Mouse (Mus musculus): ENCODE data around the gene Fam193a.

Gene Fam193a

GRCm38 (mm10) chr5:34385616-34386015, 15.9 kb downstream of the Fam193a start:
- DNase-seq = peak; percentile 17

GRCm38 (mm10) chr5:34386744-34387143, 17.0 kb downstream of the Fam193a start:
- DNase-seq = no peak

DNA sequence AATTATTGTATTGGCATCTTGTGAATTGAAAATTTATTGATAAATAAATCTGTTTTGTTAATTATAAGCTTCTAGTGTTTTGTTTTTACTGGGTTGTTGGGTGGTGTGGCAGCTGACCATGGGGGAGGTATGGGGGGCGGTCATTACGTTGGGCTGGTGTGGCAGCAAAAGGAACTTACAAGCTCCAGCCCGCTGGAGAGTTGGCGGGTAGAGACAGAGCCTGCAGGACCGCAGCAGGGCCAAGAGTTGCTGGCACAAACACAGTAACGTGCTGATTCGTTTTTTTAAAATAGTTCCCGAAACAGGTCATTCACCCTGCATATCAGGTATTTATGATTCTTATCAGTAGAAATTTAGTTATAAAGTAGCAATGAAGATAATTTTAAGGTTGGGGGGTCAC, 23.5 kb downstream of the Fam193a start:
- peak in 1 of 2 experiments; percentile 13 for DNase-seq

DNA sequence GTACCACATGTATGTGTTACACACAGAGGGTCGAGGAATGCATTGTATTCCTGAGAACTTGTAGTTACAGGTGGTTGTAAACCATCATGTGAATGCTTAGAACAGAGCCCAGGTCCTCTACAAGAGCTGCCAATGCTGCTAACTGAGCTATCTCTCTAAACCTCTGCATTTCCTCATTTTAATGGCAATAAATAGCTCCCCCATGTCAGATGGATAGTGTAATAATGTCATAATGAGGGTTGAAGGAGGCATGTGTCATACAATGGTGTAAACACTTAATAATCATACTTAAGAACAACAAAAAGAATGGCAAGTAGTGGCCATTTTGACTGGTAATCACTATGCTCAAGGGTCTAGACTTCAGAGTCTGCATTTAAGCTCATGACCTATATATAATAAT, 25.6 kb downstream of the Fam193a start:
- no peak for DNase-seq

GRCm38 (mm10) chr5:34395850-34396540, 26.3 kb downstream of the Fam193a start:
- no peak for DNase-seq

DNA sequence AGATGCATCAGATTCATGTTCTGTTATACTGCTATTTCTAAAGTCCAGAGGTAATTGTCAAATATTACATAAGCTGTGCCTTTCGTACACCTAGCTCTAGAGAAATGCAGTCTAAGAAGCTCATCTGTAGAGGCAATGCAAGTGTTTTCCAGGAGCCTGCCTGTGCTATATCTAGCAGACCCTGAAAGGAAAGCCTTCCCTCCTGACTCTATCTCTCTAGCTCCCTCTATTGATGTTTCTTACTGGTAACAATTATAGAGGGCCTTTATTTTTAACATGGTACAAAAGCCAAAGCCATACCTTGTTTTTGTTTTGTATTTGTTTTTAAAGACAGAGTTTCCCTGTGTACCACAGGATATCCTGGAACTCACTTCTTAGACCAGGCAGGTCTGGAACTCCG, 28.1 kb downstream of the Fam193a start:
- peak in 1 of 2 experiments; percentile 13 for DNase-seq

- DNase-seq = peak in 1 of 2 experiments; percentile 13
These were observed 28.6 kb downstream of the Fam193a start for GRCm38 (mm10) chr5:34398326-34398725.

- DNase-seq = no peak
These were observed 37.7 kb downstream of the Fam193a start for GRCm38 (mm10) chr5:34407366-34407918.

GRCm38 (mm10) chr5:34409002-34409401, 39.3 kb downstream of the Fam193a start:
- no peak for DNase-seq

DNA sequence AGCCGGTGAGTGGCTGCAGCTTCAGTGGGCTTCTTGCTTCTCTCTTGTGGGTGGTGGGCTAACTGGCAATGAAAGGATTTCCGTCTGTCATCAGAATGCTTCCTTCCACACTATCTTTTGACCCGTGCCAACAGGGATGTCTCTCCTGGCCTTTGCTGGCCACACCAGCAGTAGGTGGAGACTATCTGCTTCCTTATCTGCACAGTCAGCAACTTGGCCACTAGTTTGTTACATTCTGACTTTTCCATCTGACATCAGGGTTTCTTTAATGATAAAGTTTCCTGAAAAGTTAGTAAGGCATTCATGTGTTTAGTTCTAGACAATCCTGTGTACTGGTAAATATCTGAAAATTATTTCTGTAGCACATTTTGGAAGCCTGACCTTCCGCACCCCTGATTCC, 41.1 kb downstream of the Fam193a start:
- DNase-seq = no peak

- no peak for DNase-seq
These were observed 44.2 kb downstream of the Fam193a start for GRCm38 (mm10) chr5:34413921-34414320.

DNA sequence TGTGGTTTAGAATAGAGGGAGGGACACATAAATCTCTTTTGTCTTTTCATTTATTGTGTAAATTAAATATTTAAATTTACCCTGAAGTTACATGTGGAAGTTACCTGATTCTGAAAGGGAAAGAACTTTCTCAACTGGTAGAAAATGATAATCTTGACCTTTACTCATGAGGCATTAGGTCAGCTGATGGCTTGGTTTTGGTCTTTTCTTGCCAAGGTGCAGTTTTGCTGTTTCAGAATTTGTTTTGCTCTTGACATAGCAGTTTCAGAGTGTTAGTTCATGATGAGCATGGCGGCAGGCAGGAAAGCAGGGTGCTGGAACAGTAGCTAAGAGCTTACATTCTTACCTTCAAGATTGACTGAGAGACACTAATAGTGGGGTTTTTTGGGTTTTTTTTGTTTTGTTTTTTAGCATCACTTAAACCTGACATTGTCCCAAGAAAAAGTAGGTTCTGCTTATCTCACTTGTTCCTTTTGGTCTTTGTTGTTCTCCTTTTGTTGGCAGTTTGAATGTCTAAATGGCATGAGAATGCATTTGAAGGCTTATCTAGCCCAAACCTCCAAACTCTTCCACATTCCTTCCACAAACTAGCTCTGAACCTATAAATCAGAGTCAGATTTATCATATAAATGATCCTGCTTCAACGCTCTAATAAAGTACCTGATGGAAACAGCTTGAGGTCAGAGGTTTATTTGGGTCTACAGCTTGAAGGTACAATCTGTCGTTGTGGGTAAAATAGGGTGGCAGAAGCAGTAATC, 47.7 kb downstream of the Fam193a start:
- no peak for DNase-seq

DNA sequence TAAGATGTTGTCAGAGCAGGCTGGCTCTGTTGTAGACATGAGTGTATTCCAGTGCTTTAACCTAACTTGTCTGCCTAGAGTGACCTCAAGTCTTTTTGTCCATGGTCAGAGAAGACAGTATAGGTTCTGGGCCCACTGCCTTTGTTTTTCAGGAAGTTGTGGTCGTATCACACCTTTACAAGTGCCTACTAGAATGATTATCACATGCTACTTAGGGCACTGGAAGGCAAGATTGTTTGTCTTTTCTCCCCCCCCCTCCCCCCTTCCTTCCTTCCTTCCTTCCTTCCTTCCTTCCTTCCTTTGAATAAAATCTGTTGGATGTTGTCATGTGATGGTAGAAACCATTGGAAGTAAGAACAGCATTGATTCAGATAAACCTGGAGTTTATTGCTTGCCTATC, 49.5 kb downstream of the Fam193a start:
- no peak for DNase-seq

- no peak for DNase-seq
These were observed 61.0 kb downstream of the Fam193a start for GRCm38 (mm10) chr5:34430776-34431175.

DNA sequence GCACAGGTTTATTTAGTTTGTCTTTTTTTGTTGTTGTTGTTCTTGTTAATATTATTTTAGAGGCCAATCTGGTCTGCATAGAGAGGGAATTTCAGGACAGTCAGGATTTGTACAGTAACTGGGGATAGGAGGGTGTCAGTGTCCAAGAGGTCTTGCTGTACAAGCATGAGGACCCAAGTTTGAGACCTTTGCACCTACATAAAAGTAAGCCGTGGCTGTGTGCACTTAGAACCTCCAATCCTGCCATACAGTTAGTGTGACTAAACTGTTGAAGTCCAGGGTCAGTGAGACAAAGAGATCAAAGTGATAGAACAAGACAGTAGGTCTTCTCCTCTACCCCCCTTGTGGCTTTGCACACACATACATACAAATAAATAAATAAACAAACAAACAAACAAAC, 64.1 kb downstream of the Fam193a start:
- no peak for DNase-seq

DNA sequence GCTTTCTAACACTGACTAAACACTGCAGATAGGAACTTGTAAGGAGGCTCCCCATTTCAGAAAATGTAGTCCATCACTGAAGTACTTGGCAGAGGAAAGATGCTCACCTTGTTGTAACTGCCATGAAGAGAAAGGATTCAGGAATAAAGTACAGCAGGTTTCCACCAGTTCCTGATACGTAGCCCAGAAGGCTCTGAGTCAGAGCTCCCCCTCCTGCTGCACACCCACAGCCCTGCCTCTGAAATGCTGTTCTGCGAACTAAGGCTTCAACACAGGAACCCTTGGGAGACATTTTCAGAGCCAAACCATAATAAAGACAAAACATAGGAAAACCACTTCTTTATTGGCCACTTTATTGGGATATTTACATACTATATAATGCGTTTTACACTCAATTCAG, 64.5 kb downstream of the Fam193a start:
- DNase-seq = no peak

- DNase-seq = no peak
These were observed 68.3 kb downstream of the Fam193a start for GRCm38 (mm10) chr5:34438052-34438451.

DNA sequence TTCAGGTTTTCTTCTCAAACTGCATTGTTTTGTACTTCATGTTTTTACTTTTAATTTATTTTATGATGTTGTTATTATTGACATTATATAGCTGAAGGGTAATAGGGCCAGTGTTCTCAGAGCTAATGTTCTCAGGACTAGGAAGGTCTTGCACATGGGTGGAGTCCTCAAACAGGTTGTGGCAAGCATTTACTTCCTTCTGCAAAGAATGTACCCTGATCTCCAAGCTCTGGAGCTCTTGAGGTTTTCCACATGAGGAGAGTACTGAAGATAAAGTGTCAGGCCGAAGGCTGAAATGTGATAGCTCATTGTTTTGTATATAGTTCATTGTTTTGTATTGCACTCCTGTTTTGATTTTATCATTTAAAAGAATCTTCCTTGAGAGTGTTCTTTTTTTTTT, 68.9 kb downstream of the Fam193a start:
- DNase-seq = no peak

DNA sequence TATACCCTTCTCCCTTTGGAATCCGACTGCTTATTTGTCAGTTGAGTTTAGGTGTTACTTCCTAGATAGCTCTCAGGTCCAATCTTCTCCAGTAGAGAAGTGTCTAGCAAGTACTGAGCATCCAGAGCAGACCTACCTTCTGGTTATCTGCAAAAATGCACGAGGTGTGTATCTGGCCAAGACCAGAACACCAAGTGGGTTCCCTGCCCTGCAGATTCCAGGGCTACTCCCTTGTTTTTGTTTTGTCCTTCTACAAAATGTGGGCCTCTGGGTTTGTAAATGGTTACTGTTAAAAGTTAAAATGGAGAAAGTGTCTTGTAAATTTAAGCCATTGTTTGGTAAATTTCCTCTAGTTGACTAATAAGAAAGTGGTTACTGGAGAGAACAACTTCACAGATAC, 70.0 kb downstream of the Fam193a start:
- no peak for DNase-seq

- no peak for DNase-seq
These were observed 72.1 kb downstream of the Fam193a start for GRCm38 (mm10) chr5:34441797-34442196.

DNA sequence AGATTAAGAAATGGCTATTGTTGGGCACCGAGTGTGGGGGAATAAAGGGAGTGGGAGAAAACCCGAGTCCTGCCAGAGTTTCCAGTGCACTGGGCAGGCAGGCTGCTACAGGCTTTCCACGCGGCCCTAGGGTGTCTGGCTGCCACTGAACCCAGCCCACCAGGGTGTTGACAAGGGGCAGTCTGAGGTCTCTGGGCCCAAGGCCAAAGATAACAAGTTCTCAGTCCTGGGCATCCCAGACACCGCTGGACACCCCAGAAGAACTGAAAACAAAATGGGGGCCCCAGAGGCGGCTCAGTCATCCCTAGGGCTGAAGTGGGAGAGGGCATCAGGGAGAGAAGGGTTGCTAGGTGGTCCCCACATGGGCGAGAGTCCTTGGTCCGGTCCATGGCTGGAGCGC, 76.5 kb downstream of the Fam193a start:
- no peak for DNase-seq

DNA sequence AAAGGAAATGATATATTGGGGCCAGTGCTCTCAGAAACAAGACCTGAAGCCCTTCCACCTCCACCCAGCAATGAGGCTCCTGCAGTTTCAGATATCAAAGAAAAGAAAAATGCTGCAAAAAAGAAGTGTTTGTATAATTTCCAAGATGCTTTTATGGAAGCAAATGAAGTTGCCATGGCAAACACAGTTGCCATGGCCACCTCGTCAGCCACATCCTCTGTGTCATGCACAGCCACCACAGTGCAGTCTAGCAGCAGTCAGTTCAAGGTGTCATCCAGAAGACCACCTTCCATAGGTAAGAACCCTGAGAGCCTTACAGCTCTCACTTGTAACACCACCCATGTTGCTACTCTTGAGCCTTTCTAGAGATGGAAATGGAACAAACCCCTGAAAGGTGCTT, 89.3 kb downstream of the Fam193a start:
- DNase-seq = no peak

- no peak for DNase-seq
These were observed 91.6 kb downstream of the Fam193a start for GRCm38 (mm10) chr5:34461294-34461693.

DNA sequence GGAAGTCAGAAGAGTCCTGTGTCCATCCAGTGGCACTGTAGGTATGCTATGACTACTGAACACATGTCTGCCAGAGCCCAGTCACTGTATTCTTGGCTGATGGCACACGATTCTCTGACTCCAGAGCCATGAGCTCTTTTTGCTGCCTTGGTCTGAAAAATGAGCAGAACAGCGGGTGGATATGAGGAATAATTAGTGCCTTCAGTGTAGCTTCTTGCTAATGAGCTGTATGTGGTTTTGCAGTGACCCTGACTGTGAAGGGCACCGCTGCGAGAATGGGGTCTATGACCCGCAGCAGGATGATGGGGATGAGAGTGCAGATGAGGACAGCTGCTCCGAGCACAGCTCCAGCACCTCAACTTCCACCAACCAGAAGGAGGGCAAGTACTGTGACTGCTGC, 92.1 kb downstream of the Fam193a start:
- DNase-seq = no peak
